Mouse (Mus musculus) urinary bladder, postnatal 36 days (tissue): ENCODE results near the gene Gm20518.

ENCODE experiments used
- DNase-seq, 2 experiments: peaks; one replicate each; pipeline ENCODE4 v3.0.0; 2022; ENCODE audit warnings: low spot score in 2 of 2, mixed read lengths in 1 of 2

Gm20518 gene

GRCm38 (mm10) chr16:17843701-17844365, 47.6 kb downstream of the Gm20518 start:
- no peak for DNase-seq

- DNase-seq, result no peak
Measured at GRCm38 (mm10) chr16:17842437-17842836, 49.0 kb downstream of the Gm20518 start.

- no peak for DNase-seq
Measured at GRCm38 (mm10) chr16:17839976-17840375, 51.5 kb downstream of the Gm20518 start.

GRCm38 (mm10) chr16:17838051-17838450, 53.4 kb downstream of the Gm20518 start, which contains the start of gene Car15:
Gene Car15 (minus strand): TSS chr16:17838364.
- no peak for DNase-seq

- DNase-seq, result no peak
Measured at GRCm38 (mm10) chr16:17835481-17835880, 56.0 kb downstream of the Gm20518 start.

GRCm38 (mm10) chr16:17834543-17834942, 56.9 kb downstream of the Gm20518 start:
- DNase-seq, result no peak

GRCm38 (mm10) chr16:17833681-17834399, 57.6 kb downstream of the Gm20518 start:
- DNase-seq, result no peak

GRCm38 (mm10) chr16:17833321-17833680, 58.2 kb downstream of the Gm20518 start:
- DNase-seq, result no peak

GRCm38 (mm10) chr16:17832821-17833220, 58.6 kb downstream of the Gm20518 start, which contains the start of gene B830017H08Rik:
Gene B830017H08Rik (plus strand): TSS chr16:17833121.
- no peak for DNase-seq

GRCm38 (mm10) chr16:17831781-17832180, 59.7 kb downstream of the Gm20518 start:
- DNase-seq, result no peak

- no peak for DNase-seq
Measured at GRCm38 (mm10) chr16:17830385-17831178, 60.9 kb downstream of the Gm20518 start.

- DNase-seq, result no peak
Measured at GRCm38 (mm10) chr16:17828867-17829266, 62.6 kb downstream of the Gm20518 start.

- no peak for DNase-seq
Measured at GRCm38 (mm10) chr16:17828229-17828628, 63.2 kb downstream of the Gm20518 start.

- DNase-seq, result no peak
Measured at GRCm38 (mm10) chr16:17826500-17826899, 65.0 kb downstream of the Gm20518 start.

- DNase-seq, result no peak
Measured at GRCm38 (mm10) chr16:17816528-17816927, 74.9 kb downstream of the Gm20518 start.

- peak in 1 of 2 experiments; percentile 48 for DNase-seq
Measured at GRCm38 (mm10) chr16:17815411-17816402, 75.8 kb downstream of the Gm20518 start.

GRCm38 (mm10) chr16:17813173-17813572, 78.3 kb downstream of the Gm20518 start:
- no peak for DNase-seq

- DNase-seq, result no peak
Measured at GRCm38 (mm10) chr16:17812120-17812519, 79.4 kb downstream of the Gm20518 start.

GRCm38 (mm10) chr16:17809711-17810110, 81.8 kb downstream of the Gm20518 start:
- DNase-seq, result no peak

- DNase-seq, result no peak
Measured at GRCm38 (mm10) chr16:17809125-17809524, 82.3 kb downstream of the Gm20518 start.
